Mouse (Mus musculus) CH12.LX (cell line): Measurements from ENCODE around the gene Gucy2c. TPM values are rescaled to one million over a fixed set of nuclear protein-coding genes. Genes with fewer than 3 reads are reported as not detected.
A peak's percentile ranks its signal among the peaks of the same experiment; 100 is the strongest.

Source experiments
- DNase-seq: peaks from one replicate; pipeline ENCODE4 v3.0.0-alpha.2; 2013; ENCODE audit errors: extremely low read depth
- H3K27ac ChIP-seq: 2 replicates; pipeline ENCODE4 v1.5.1; 2012; ENCODE audit warnings: low read depth, mild to moderate bottlenecking, control low read depth, moderate library complexity; ENCODE audit not compliant: insufficient read depth
- H3K27me3 ChIP-seq: replicated peaks from 2 replicates; pipeline ENCODE3; 2012; ENCODE audit warnings: inconsistent platforms
- H3K36me3 ChIP-seq, 2 experiments: replicated peaks in 1 of 2; 2 replicates each; pipeline versions ENCODE3 to v1.6.1; 2012; ENCODE audit warnings: inconsistent platforms in 1 of 2, low read length in 1 of 2, mild to moderate bottlenecking in 1 of 2, mixed read lengths in 1 of 2, moderate library complexity in 1 of 2; ENCODE audit not compliant: control insufficient read depth in 1 of 2, insufficient read depth in 1 of 2
- H3K4me1 ChIP-seq, 2 experiments: 2 replicates each; pipeline ENCODE4 v1.6.1; 2012; ENCODE audit warnings: inconsistent platforms in 1 of 2, moderate library complexity in 1 of 2; ENCODE audit not compliant: insufficient read depth in 2 of 2, control insufficient read depth in 1 of 2
- H3K4me2 ChIP-seq: 2 replicates; pipeline ENCODE4 v1.6.1; 2012; ENCODE audit warnings: low read depth, mild to moderate bottlenecking, control low read depth; ENCODE audit not compliant: poor library complexity, insufficient read depth, severe bottlenecking
- H3K4me3 ChIP-seq, 3 experiments: fragments of 150-350 bp in 1 of 3; sonication (generic) in 1 of 3; replicated peaks in 1 of 3; 2 replicates each; pipeline versions ENCODE3 to v1.5.1; 2011 to 2012; ENCODE audit warnings: low read depth in 2 of 3, low read length in 2 of 3, mild to moderate bottlenecking in 2 of 3, moderate library complexity in 2 of 3, control low read depth in 1 of 3, improper control_type of control experiment in 1 of 3, inconsistent platforms in 1 of 3, mixed read lengths in 1 of 3; ENCODE audit not compliant: poor library complexity in 1 of 3
- H3K79me2 ChIP-seq: replicated peaks from 2 replicates; pipeline ENCODE4 v1.6.1; 2012; ENCODE audit warnings: mild to moderate bottlenecking, moderate library complexity; ENCODE audit not compliant: control insufficient read depth, poor library complexity, insufficient read depth, severe bottlenecking; ENCODE audit errors: extremely low read depth
- H3K9ac ChIP-seq: 2 replicates; pipeline ENCODE4 v1.6.1; 2012; ENCODE audit warnings: low read depth, mild to moderate bottlenecking, control low read depth, moderate library complexity; ENCODE audit not compliant: insufficient read depth
- H3K9me3 ChIP-seq: replicated peaks from 2 replicates; pipeline ENCODE3; 2012; ENCODE audit warnings: low read length, inconsistent platforms, mixed read lengths
- BHLHE40 ChIP-seq: IDR thresholded peaks from 2 replicates; pipeline ENCODE4 v1.6.1; 2011; ENCODE audit warnings: mild to moderate bottlenecking, low read depth, low read length, improper control_type of control experiment
- CHD1 ChIP-seq: IDR thresholded peaks from 2 replicates; pipeline ENCODE4 v1.6.1; 2012; ENCODE audit warnings: low read depth, low read length, improper control_type of control experiment, inconsistent platforms
- CHD2 ChIP-seq: IDR thresholded peaks from 2 replicates; pipeline ENCODE4 v1.6.1; 2011; ENCODE audit warnings: low read length, improper control_type of control experiment
- CTCF ChIP-seq, 2 experiments: IDR thresholded peaks in 1 of 2; conservative IDR thresholded peaks in 1 of 2; 2 replicates each; pipeline ENCODE4 v1.5.1; 2011 to 2012; ENCODE audit warnings: low read depth in 2 of 2, low read length in 2 of 2, improper control_type of control experiment in 1 of 2, inconsistent platforms in 1 of 2, mild to moderate bottlenecking in 1 of 2, moderate library complexity in 1 of 2
- ELF1 ChIP-seq: IDR thresholded peaks from 2 replicates; pipeline ENCODE4 v1.6.1; 2014; ENCODE audit warnings: low read depth, mild to moderate bottlenecking, inconsistent platforms, low read length, improper control_type of control experiment
- EP300 ChIP-seq: IDR thresholded peaks from 2 replicates; pipeline ENCODE4 v1.6.1; 2011; ENCODE audit warnings: low read length, improper control_type of control experiment
- ETS1 ChIP-seq: conservative IDR thresholded peaks from 2 replicates; pipeline ENCODE4 v1.6.1; 2012; ENCODE audit warnings: low read depth, mild to moderate bottlenecking, inconsistent platforms, low read length, improper control_type of control experiment, moderate library complexity
- HCFC1 ChIP-seq: IDR thresholded peaks from 2 replicates; pipeline ENCODE4 v1.6.1; 2012; ENCODE audit warnings: low read depth, mild to moderate bottlenecking, inconsistent platforms, low read length, improper control_type of control experiment
- IRF4 ChIP-seq: IDR thresholded peaks from 2 replicates; pipeline ENCODE4 v1.6.1; 2014; ENCODE audit warnings: low read depth, mild to moderate bottlenecking, inconsistent platforms, low read length, improper control_type of control experiment
- JUND ChIP-seq: conservative IDR thresholded peaks from 2 replicates; pipeline ENCODE4 v1.6.1; 2011; ENCODE audit warnings: low read depth, low read length, improper control_type of control experiment
- KAT2A ChIP-seq: IDR thresholded peaks from 2 replicates; pipeline ENCODE4 v1.6.1; 2012; ENCODE audit warnings: low read length, improper control_type of control experiment, inconsistent platforms; ENCODE audit not compliant: insufficient replicate concordance
- MAX ChIP-seq: IDR thresholded peaks from 2 replicates; pipeline ENCODE4 v1.6.1; 2011; ENCODE audit warnings: low read length, improper control_type of control experiment
- MAZ ChIP-seq: IDR thresholded peaks from 2 replicates; pipeline ENCODE4 v1.6.1; 2012; ENCODE audit warnings: low read depth, mild to moderate bottlenecking, inconsistent platforms, low read length, improper control_type of control experiment, moderate library complexity
- MEF2A ChIP-seq: IDR thresholded peaks from 2 replicates; pipeline ENCODE4 v1.6.1; 2014; ENCODE audit warnings: low read depth, mild to moderate bottlenecking, inconsistent platforms, low read length, improper control_type of control experiment, borderline replicate concordance
- MXI1 ChIP-seq: IDR thresholded peaks from 2 replicates; pipeline ENCODE4 v1.6.1; 2011; ENCODE audit warnings: mild to moderate bottlenecking, low read depth, low read length, improper control_type of control experiment
- MYC ChIP-seq: IDR thresholded peaks from 2 replicates; pipeline ENCODE4 v1.6.1; 2011; ENCODE audit warnings: low read depth, mild to moderate bottlenecking, improper control_type of control experiment, low read length
- NELFE ChIP-seq: IDR thresholded peaks from 2 replicates; pipeline ENCODE4 v1.6.1; 2011; ENCODE audit warnings: low read depth, low read length, improper control_type of control experiment
- NRF1 ChIP-seq: IDR thresholded peaks from 2 replicates; pipeline ENCODE4 v1.6.1; 2014; ENCODE audit warnings: low read depth, mild to moderate bottlenecking, inconsistent platforms, low read length, improper control_type of control experiment, moderate library complexity
- PAX5 ChIP-seq: IDR thresholded peaks from 2 replicates; pipeline ENCODE4 v1.6.1; 2012; ENCODE audit warnings: low read length, inconsistent platforms, mixed read lengths
- POLR2A ChIP-seq: IDR thresholded peaks from 2 replicates; pipeline ENCODE4 v1.6.1; 2011; ENCODE audit warnings: low read depth, mild to moderate bottlenecking, improper control_type of control experiment, low read length
- POLR2AphosphoS2 ChIP-seq: IDR thresholded peaks from 2 replicates; pipeline ENCODE4 v1.6.1; 2011; ENCODE audit warnings: low read depth, low read length, improper control_type of control experiment
- RCOR1 ChIP-seq: conservative IDR thresholded peaks from 2 replicates; pipeline ENCODE4 v1.6.1; 2012; ENCODE audit warnings: low read depth, mild to moderate bottlenecking, inconsistent platforms, low read length, improper control_type of control experiment
- SIN3A ChIP-seq: IDR thresholded peaks from 2 replicates; pipeline ENCODE4 v1.6.1; 2012; ENCODE audit warnings: low read length, improper control_type of control experiment, inconsistent platforms
- SMC3 ChIP-seq: IDR thresholded peaks from 2 replicates; pipeline ENCODE4 v1.6.1; 2011; ENCODE audit warnings: low read depth, low read length, improper control_type of control experiment
- TBP ChIP-seq: conservative IDR thresholded peaks from 2 replicates; pipeline ENCODE4 v1.6.1; 2011; ENCODE audit warnings: low read depth, low read length, improper control_type of control experiment
- TCF12 ChIP-seq: IDR thresholded peaks from 2 replicates; pipeline ENCODE4 v1.6.1; 2014; ENCODE audit warnings: low read depth, mild to moderate bottlenecking, inconsistent platforms, low read length, improper control_type of control experiment
- UBTF ChIP-seq: IDR thresholded peaks from 2 replicates; pipeline ENCODE4 v1.6.1; 2012; ENCODE audit warnings: low read depth, mild to moderate bottlenecking, inconsistent platforms, low read length, improper control_type of control experiment, moderate library complexity
- USF1 ChIP-seq: IDR thresholded peaks from 2 replicates; pipeline ENCODE4 v1.6.1; 2014; ENCODE audit warnings: low read depth, mild to moderate bottlenecking, inconsistent platforms, low read length, improper control_type of control experiment
- ZC3H11A ChIP-seq: IDR thresholded peaks from 2 replicates; pipeline ENCODE4 v1.6.1; 2012; ENCODE audit warnings: low read depth, mild to moderate bottlenecking, inconsistent platforms, low read length, improper control_type of control experiment
- ZMIZ1 ChIP-seq: IDR thresholded peaks from 2 replicates; pipeline ENCODE4 v1.6.1; 2012; ENCODE audit warnings: low read depth, mild to moderate bottlenecking, inconsistent platforms, low read length, improper control_type of control experiment
- ZNF384 ChIP-seq: IDR thresholded peaks from 2 replicates; pipeline ENCODE4 v1.6.1; 2012; ENCODE audit warnings: low read depth, low read length, improper control_type of control experiment, inconsistent platforms
- dilution Hi-C: fragments of 300-500 bp; cut with MboI; formaldehyde crosslinking; loops from 2 replicates; pipeline ENCODE4 v1.14.3; 2020; ENCODE audit warnings: low sequenced_read_pairs; ENCODE audit not compliant: extremely low pct_unique_long_range_greater_than_20kb, extremely low pct_ligation_motif_present
- in situ Hi-C: fragments of 300-500 bp; cut with MboI; formaldehyde crosslinking; loops from 3 replicates; pipeline ENCODE4 v1.14.3; 2019; ENCODE audit warnings: low sequenced_read_pairs, low pct_ligation_motif_present, low pct_unique_long_range_greater_than_20kb, mixed read lengths
- polyA plus RNA-seq: library from polyadenylated mRNA; unstranded; fragments of >175 nt; gene quantifications from 2 replicates; pipeline ENCODE4 v1.2.1, GENCODE M21; 2012; ENCODE audit warnings: low read depth; ENCODE audit not compliant: insufficient read length
- total RNA-seq, 2 experiments: library from RNA; depleted of rRNA; stranded (reverse); fragments of 300-350 nt in 1 of 2; fragments of >200 nt in 1 of 2; gene quantifications; 2 replicates each; pipeline ENCODE4 v1.2.3; 2012 to 2014

Gene Gucy2c
- total and polyA plus RNA-seq, 3 experiments: 0.08 to 0.13 (median 0.10) TPM

DNA sequence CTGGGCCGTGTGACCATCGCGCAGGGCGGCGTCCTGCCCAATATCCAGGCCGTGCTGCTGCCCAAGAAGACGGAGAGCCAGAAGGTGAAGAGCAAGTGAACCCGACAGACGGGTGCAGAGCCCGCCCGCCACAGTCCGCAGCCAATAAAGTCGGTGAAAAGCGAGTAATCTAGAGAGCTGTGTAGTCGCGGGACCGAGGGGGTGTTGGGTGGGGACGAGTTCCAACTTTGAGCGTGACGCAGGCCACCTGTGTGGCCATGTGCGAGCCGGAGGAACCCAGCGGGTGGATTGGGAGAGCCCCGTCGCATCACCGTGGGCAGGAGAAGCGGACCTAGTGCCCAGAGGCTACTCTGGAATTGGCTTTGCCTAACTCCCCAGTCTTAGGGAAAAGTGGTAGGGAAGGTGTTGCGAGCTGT lies 27.1 kb upstream of the Gucy2c start:
- Histone ChIP-seq H3K9ac (peak overlapping the region; percentile 67), H3K36me3 (peaks cover 14 to 30% of the 10 kb centered on the region in 2 experiments), H3K79me2 (peaks cover 30% of the 10 kb centered on the region), H3K9me3 (no peaks in the 10 kb centered on the region), H3K4me1 (peaks cover 6 to 50% of the 10 kb centered on the region in 2 experiments), H3K27me3 (no peaks in the 10 kb centered on the region), H3K4me3 (peak overlapping the region; percentile 86 to 92 (median 90)), H3K27ac (peak overlapping the region; percentile 58), H3K4me2 (peak overlapping the region; percentile 94; the same call in 1 of the 2 replicates)
- TF ChIP-seq TBP (no peak), MXI1 (peak; percentile 24), TCF12 (0 out of 2 replicates have a peak, but pooled peaks have one; percentile 6), MAZ (no peak), MEF2A (no peak), MAX (peak; percentile 63), MYC (0 out of 2 replicates have a peak, but pooled peaks have one; percentile 32)
- in situ Hi-C loops: no loop called here
- dilution Hi-C loops: no loop called here
- no peak for DNase-seq

DNA sequence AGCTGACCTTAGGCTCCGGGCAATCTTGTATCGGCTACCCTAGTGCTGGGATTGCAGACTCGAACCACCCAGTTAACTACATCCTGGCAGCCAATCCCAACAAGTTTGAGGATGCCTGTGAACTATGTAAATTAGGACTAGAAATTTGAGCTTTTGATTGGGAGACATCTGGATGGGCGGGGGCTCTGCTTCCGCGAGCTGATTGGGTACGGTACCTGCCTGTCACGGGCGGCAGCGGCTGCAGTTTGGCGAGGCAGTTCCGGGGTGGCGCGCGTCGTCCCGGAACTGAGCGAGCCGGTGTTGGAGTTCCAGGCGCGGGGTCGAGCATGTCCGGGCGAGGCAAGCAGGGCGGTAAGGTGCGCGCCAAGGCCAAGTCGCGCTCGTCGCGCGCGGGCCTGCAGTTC lies 26.5 kb upstream of the Gucy2c start, which contains the start of gene H2afj:
Gene H2afj, plus strand, starts transcription at position 231 of the 404 bp plus-strand sequence.
- in situ Hi-C loops: no loop called here

More for the DNA sequence above, 26.5 kb upstream of the Gucy2c start, which contains the start of gene H2afj:
- peaks cover 11 to 25% of the 10 kb centered on the region in 2 experiments for H3K36me3 ChIP-seq
- H3K4me3 ChIP-seq: peak within 1 kb of the TSS; percentile 86 to 92 (median 90)
- H3K9ac ChIP-seq: peak within 1 kb of the TSS; percentile 67
- peak; percentile 95 for DNase-seq
- H3K4me1 ChIP-seq: peaks cover 6 to 54% of the 10 kb centered on the region in 2 experiments
- peak within 1 kb of the TSS; percentile 94; the same call in 1 of the 2 replicates for H3K4me2 ChIP-seq
- dilution Hi-C loops: no loop called here
- peak within 1 kb of the TSS; percentile 58 for H3K27ac ChIP-seq
- H3K27me3 ChIP-seq: no peaks in the 10 kb centered on the region
- no peaks in the 10 kb centered on the region for H3K9me3 ChIP-seq
- H3K79me2 ChIP-seq: peaks cover 30% of the 10 kb centered on the region
- TF ChIP-seq POLR2A: peak; percentile 82
- peak; percentile 93 for TF ChIP-seq TCF12
- TF ChIP-seq SIN3A: peak; percentile 94
- TF ChIP-seq HCFC1: peak; percentile 79
- no peak for TF ChIP-seq PAX5
- 0 out of 2 replicates have a peak, but pooled peaks have one; percentile 18 for TF ChIP-seq BHLHE40
- peak; percentile 81 for TF ChIP-seq NELFE
- no peak for TF ChIP-seq ZC3H11A
- no peak for TF ChIP-seq ZNF384
- TF ChIP-seq KAT2A: peak; percentile 58; the same call in 1 of the 2 replicates
- no peak for TF ChIP-seq IRF4
- no peak for TF ChIP-seq SMC3
- 0 out of 2 replicates have a peak, but pooled peaks have one; percentile 23 for TF ChIP-seq MYC
- peak; percentile 79 for TF ChIP-seq MXI1
- 0 out of 2 replicates have a peak, but pooled peaks have one; percentile 48 for TF ChIP-seq MAZ
- peak; percentile 87 for TF ChIP-seq NRF1
- no peak for TF ChIP-seq CHD1
- TF ChIP-seq RCOR1: no peak
- no peak for TF ChIP-seq UBTF
- no peak for TF ChIP-seq JUND
- 0 out of 2 replicates have a peak, but pooled peaks have one; percentile 10 for TF ChIP-seq ETS1
- TF ChIP-seq CTCF (conservative IDR thresholded peaks at IDR 0.05 in 1 of 2, IDR thresholded peaks at IDR 0.05 in 1 of 2; ENCODE audit: low read depth in 2 of 2, low read length in 2 of 2): no peak
- TF ChIP-seq ZMIZ1: peak; percentile 64; the same call in 1 of the 2 replicates
- TF ChIP-seq CHD2: peak; percentile 97
- TF ChIP-seq USF1: no peak
- peak; percentile 35; the same call in 1 of the 2 replicates for TF ChIP-seq TBP
- 0 out of 2 replicates have a peak, but pooled peaks have one; percentile 45 for TF ChIP-seq MAX
- peak; percentile 65; the same call in 1 of the 2 replicates for TF ChIP-seq POLR2AphosphoS2
- peak; percentile 100 for TF ChIP-seq ELF1
- TF ChIP-seq MEF2A: peak; percentile 57; the same call in 1 of the 2 replicates
- TF ChIP-seq EP300: no peak
- TF ChIP-seq, all 38 proteins: peak for 19
